7 mouse cellular contexts compared by ENCODE assay signal in genomic region chr11:90250189-90250588, GRCm38 (mm10). TPM values are rescaled to one million over a fixed set of nuclear protein-coding genes. Genes with fewer than 3 reads are reported as not detected.
A peak's percentile ranks its signal among the peaks of the same experiment; 100 is the strongest.
DNase-seq lines count a peak whose midpoint lies in the region; ATAC-seq and TF ChIP-seq lines count a peak whose summit lies in the region.

No protein-coding gene starts in this region.

- H3K27ac ChIP-seq in lung, postnatal 0 days (ENCODE audit: low read length) = peak overlapping the region; percentile 78; the same call in 1 of the 2 replicates
- H3K27ac ChIP-seq in heart, embryonic 15.5 days = peak overlapping the region; percentile 94
- H3K27ac ChIP-seq in liver, embryonic 13.5 days = no peak overlapping the region

- DNase-seq in lung, postnatal 0 days (ENCODE audit: low spot score) = no peak
- DNase-seq in lung, postnatal 4 days = no peak
- DNase-seq in cerebellum, postnatal 36 days = peak; percentile 6 to 13
- DNase-seq in liver, embryonic 13.5 days = no peak
- peak; percentile 53 for DNase-seq in thymus, postnatal 25 days
- no peak for DNase-seq in gastrocnemius, postnatal 25 days

- H3K4me2 ChIP-seq in lung, postnatal 0 days (replicated peaks; ENCODE audit: low read depth, low read length) = peak overlapping the region; percentile 92
- H3K4me2 ChIP-seq in heart, embryonic 15.5 days = peak overlapping the region; percentile 67
- peak overlapping the region; percentile 93 for H3K4me2 ChIP-seq in liver, embryonic 13.5 days

- H3K27me3 ChIP-seq in lung, postnatal 0 days (replicated peaks; ENCODE audit: insufficient read depth, low read length) = no peaks in the 10 kb centered on the region
- no peaks in the 10 kb centered on the region for H3K27me3 ChIP-seq in heart, embryonic 15.5 days
- no peaks in the 10 kb centered on the region for H3K27me3 ChIP-seq in liver, embryonic 13.5 days

- TF ChIP-seq CTCF in lung, postnatal 0 days (IDR thresholded peaks at IDR 0.05) = 0 out of 2 replicates have a peak, but pooled peaks have one; percentile 9

- 1% methylated on average over 9 of the region's 9 CpGs for WGBS in lung, postnatal 0 days
- WGBS in heart, embryonic 15.5 days = 1% methylated on average over 9 of the region's 9 CpGs
- 1% methylated on average over 9 of the region's 9 CpGs for WGBS in liver, embryonic 13.5 days (ENCODE audit: insufficient replicate concordance)

- peak overlapping the region; percentile 86 for H3K4me3 ChIP-seq in lung, postnatal 0 days (ENCODE audit: low read depth, low read length)
- peak overlapping the region; percentile 81 for H3K4me3 ChIP-seq in heart, embryonic 15.5 days
- peak overlapping the region; percentile 79 for H3K4me3 ChIP-seq in liver, embryonic 13.5 days (replicated peaks)

- no peak for TF ChIP-seq EP300 in lung, postnatal 0 days (IDR thresholded peaks at IDR 0.05)

- peak overlapping the region; percentile 89 for H3K9ac ChIP-seq in lung, postnatal 0 days (replicated peaks; ENCODE audit: low read depth)
- H3K9ac ChIP-seq in heart, embryonic 15.5 days = peak overlapping the region; percentile 95
- peak overlapping the region; percentile 83 for H3K9ac ChIP-seq in liver, embryonic 13.5 days

- H3K4me1 ChIP-seq in lung, postnatal 0 days (ENCODE audit: insufficient read depth, low read depth, low read length) = peaks cover 8% of the 10 kb centered on the region
- peaks cover 39% of the 10 kb centered on the region for H3K4me1 ChIP-seq in heart, embryonic 15.5 days (replicated peaks)
- peaks cover 33% of the 10 kb centered on the region for H3K4me1 ChIP-seq in liver, embryonic 13.5 days (replicated peaks)

- H3K36me3 ChIP-seq in lung, postnatal 0 days (ENCODE audit: insufficient read depth, low read length) = no peaks in the 10 kb centered on the region
- H3K36me3 ChIP-seq in heart, embryonic 15.5 days = no peaks in the 10 kb centered on the region
- H3K36me3 ChIP-seq in liver, embryonic 13.5 days = no peaks in the 10 kb centered on the region

- ATAC-seq in lung, postnatal 0 days = no peak
- no peak for ATAC-seq in heart, embryonic 15.5 days (replicated peaks; ENCODE audit: insufficient number of reproducible peaks, insufficient read depth, low FRiP score, low read depth)
- ATAC-seq in liver, embryonic 13.5 days (ENCODE audit: low read depth) = no peak

- no peaks in the 10 kb centered on the region for H3K9me3 ChIP-seq in lung, postnatal 0 days (ENCODE audit: low read length)
- no peaks in the 10 kb centered on the region for H3K9me3 ChIP-seq in heart, embryonic 15.5 days (replicated peaks)
- no peaks in the 10 kb centered on the region for H3K9me3 ChIP-seq in liver, embryonic 13.5 days (replicated peaks)

RNA-seq across cellular contexts. Expression of gene Mmd, which starts 0.9 kb away (rescaled TPM):
- 32.5 and 35.8 TPM in 2 replicates for polyA plus RNA-seq in lung, postnatal 0 days (2015; fragmentation: Nextera tagmentation; extraction: Ambion mirVana)
- 75.4 and 82.9 TPM in 2 replicates for polyA plus RNA-seq in heart, embryonic 15.5 days (2015; fragmentation: Nextera tagmentation; extraction: Ambion mirVana)
- 8.4 and 9.9 TPM in 2 replicates for polyA plus RNA-seq in liver, embryonic 13.5 days (2015; fragmentation: Nextera tagmentation; extraction: Ambion mirVana)
- total RNA-seq in gastrocnemius, postnatal 25 days (2021) = 10 to 100 TPM in 1 of 2 experiments, 1 to 10 TPM in 1; 8.9 to 21.8 TPM

Comparison
In these comparisons a context has a peak if more than half of its experiments do, and no peak if none do; other contexts are left out.
1. DNase-seq: peak in cerebellum, postnatal 36 days (2 of 2) and thymus, postnatal 25 days (single experiment); none in lung, postnatal 0 days (single experiment), lung, postnatal 4 days (0 of 2), liver, embryonic 13.5 days (single experiment) and gastrocnemius, postnatal 25 days (single experiment).
2. Peak in every context shown above with its lines, with median percentiles within 50 percentile points of each other: H3K4me2 ChIP-seq, H3K4me3 ChIP-seq and H3K9ac ChIP-seq.